Mouse (Mus musculus) ES-E14 (cell line): ENCODE results near the gene Sirt2.

Experiments used
- HCFC1 ChIP-seq: IDR thresholded peaks from 2 replicates; pipeline ENCODE4 v1.6.1; 2012; ENCODE audit warnings: low read length, inconsistent platforms, borderline replicate concordance; ENCODE audit not compliant: insufficient read depth
- MAFK ChIP-seq: IDR thresholded peaks from 2 replicates; pipeline ENCODE4 v1.6.1; 2014; ENCODE audit warnings: mild to moderate bottlenecking, low read depth, low read length, inconsistent platforms; ENCODE audit not compliant: insufficient read depth
- ZC3H11A ChIP-seq: IDR thresholded peaks from 2 replicates; pipeline ENCODE4 v1.6.1; 2012; ENCODE audit warnings: low read depth, mild to moderate bottlenecking, inconsistent platforms, low read length, borderline replicate concordance
- ZNF384 ChIP-seq: IDR thresholded peaks from 2 replicates; pipeline ENCODE4 v1.6.1; 2012; ENCODE audit warnings: low read depth, low read length, inconsistent platforms

DNA sequence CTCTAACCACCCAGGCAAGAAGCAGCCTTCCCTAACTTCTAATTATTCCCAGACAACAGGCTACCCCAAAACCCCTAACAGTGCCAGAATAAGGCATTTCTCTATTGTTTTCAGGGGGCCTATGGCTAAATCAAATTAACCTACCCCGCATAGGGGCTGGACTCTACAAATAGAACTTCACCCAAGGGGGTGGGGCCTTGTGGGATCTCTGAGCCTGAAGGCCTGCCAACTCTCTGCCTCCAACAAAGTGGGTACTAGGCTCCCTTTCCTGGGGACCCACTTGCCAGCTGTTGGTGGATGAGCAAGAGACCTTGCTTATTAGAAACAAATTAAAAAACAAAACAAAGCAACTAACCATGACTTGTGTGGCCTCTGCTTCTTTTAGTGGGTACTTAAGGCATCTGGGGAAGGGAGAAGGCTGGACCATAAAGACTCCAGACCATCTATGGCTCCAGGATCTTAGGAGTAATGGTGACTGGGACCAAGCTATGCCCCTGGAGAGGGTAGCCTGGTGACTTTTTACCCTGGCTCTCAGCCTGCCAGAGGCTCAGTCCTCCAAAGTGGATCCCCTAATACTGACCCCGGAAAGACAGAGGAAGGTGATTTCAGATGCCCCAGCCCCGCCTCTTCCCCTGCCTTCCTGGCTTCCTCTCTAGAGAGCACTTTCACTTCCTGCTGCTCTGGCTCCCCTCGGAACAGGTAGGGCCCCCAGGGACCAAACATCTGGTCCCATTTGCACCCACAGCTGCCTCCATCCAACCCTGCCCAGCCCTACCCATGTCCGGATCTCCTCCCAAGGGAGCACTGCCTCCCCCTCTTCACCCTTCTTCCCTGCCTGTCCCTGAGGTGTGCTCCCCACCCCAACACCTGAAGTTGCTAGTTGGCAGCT lies 22.0 kb downstream of the Sirt2 start, which contains the start of gene Rinl:
- TF ChIP-seq MAFK, result no peak
- no peak for TF ChIP-seq HCFC1
- no peak for TF ChIP-seq ZC3H11A
- TF ChIP-seq ZNF384, result no peak
